Mouse (Mus musculus) liver, postnatal 0 days (tissue): ENCODE results near the gene Tmem205.
A peak's percentile ranks its signal among the peaks of the same experiment; 100 is the strongest.

Experiments used
- CTCF ChIP-seq: sonication (generic); IDR thresholded peaks from 2 replicates; pipeline ENCODE4 v1.5.1; 2016; ENCODE audit warnings: antibody characterized with exemption, low read depth
- EP300 ChIP-seq: IDR thresholded peaks from 2 replicates; pipeline ENCODE4 v1.6.1; 2016; ENCODE audit warnings: antibody characterized with exemption, low read depth, mild to moderate bottlenecking

GRCm38 (mm10) chr9:21889229-21889628 is 38.1 kb downstream of the Tmem205 start:
- TF ChIP-seq EP300 (no peak), CTCF (peak; percentile 60)
